In the genomic region with DNA sequence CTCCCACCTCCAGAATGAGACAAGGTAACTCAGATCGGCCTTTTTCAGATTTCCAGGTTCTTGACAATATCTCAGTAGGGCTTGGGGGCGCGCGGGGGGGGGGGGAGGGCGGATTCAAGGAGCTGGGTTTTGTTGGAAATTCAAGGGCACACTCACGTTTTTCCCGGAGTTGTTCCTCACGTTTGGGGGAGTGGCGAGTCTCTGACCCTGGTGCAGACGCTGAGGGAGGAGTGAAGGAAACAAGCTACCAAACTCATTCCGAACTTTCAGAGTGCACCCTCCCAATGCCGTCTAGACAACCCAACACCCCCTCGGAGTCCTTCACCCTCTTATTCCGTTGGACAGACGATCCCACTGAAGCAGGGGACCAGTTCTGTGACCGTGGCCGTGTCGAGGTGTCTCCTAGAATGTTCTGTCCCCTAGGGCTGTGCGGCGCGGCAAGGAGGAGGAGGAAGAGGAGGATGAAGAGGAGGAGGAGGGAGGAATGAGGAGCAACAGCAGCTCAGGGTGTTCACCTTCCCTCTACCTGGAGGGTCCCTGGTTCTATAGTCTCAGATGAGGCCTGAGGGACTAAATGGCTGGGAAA, we compare ENCODE assay signal across 10 mouse cellular contexts. TPM values are rescaled to one million over a fixed set of nuclear protein-coding genes. Genes with fewer than 3 reads are reported as not detected.
DNase-seq lines count a peak whose midpoint lies in the region; ATAC-seq and TF ChIP-seq lines count a peak whose summit lies in the region.
"Had no signal": no experiment of that assay in that cellular context is flagged by ENCODE, and none has a peak within 500 bp of the region (broad histone marks: within the 10 kb centered on the region; RNA-seq: fewer than 3 reads in every experiment).

No protein-coding gene starts in this region.

- no peak overlapping the region for H3K27ac ChIP-seq in heart, embryonic 15.5 days
- H3K27ac ChIP-seq in embryonic facial prominence, embryonic 13.5 days, result no peak overlapping the region
- H3K27ac ChIP-seq in intestine, embryonic 15.5 days, result peak overlapping the region; percentile 40; the same call in 1 of the 2 replicates
- no peak overlapping the region for H3K27ac ChIP-seq in midbrain, postnatal 0 days (ENCODE audit: low read depth, low read length)

- WGBS in heart, embryonic 15.5 days, result 4% methylated on average over 21 of the region's 21 CpGs
- WGBS in embryonic facial prominence, embryonic 13.5 days, result 3% methylated on average over 19 of the region's 21 CpGs
- 7% methylated on average over 21 of the region's 21 CpGs for WGBS in intestine, embryonic 15.5 days
- 4% methylated on average over 18 of the region's 21 CpGs for WGBS in midbrain, postnatal 0 days

- ATAC-seq in heart, embryonic 15.5 days (replicated peaks; ENCODE audit: insufficient number of reproducible peaks, insufficient read depth, low FRiP score, low read depth), result no peak
- no peak for ATAC-seq in embryonic facial prominence, embryonic 13.5 days (ENCODE audit: insufficient number of reproducible peaks, insufficient read depth, low FRiP score, low TSS enrichment, low read depth)
- ATAC-seq in intestine, embryonic 15.5 days, result no peak
- no peak for ATAC-seq in midbrain, postnatal 0 days (ENCODE audit: low FRiP score)

- TF ChIP-seq CTCF in midbrain, postnatal 0 days (IDR thresholded peaks at IDR 0.05), result no peak

- H3K27me3 ChIP-seq in heart, embryonic 15.5 days, result peaks cover 93% of the 10 kb centered on the region
- H3K27me3 ChIP-seq in embryonic facial prominence, embryonic 13.5 days, result peaks cover 100% of the 10 kb centered on the region
- peaks cover 42% of the 10 kb centered on the region for H3K27me3 ChIP-seq in intestine, embryonic 15.5 days (replicated peaks)
- H3K27me3 ChIP-seq in midbrain, postnatal 0 days (ENCODE audit: insufficient read depth, low read length), result peaks cover 75% of the 10 kb centered on the region

- intact Hi-C loops in gastrocnemius, postnatal 14 days (cut with DNase I; ENCODE audit: low total_unique reads), result no loop called here

- no peaks in the 10 kb centered on the region for H3K9me3 ChIP-seq in heart, embryonic 15.5 days (replicated peaks)
- no peaks in the 10 kb centered on the region for H3K9me3 ChIP-seq in embryonic facial prominence, embryonic 13.5 days
- no peaks in the 10 kb centered on the region for H3K9me3 ChIP-seq in intestine, embryonic 15.5 days
- 0 out of 2 replicates have a peak, but pooled peaks cover 3% of the 10 kb centered on the region for H3K9me3 ChIP-seq in midbrain, postnatal 0 days (ENCODE audit: low read length)

- no peak overlapping the region for H3K9ac ChIP-seq in heart, embryonic 15.5 days
- no peak overlapping the region for H3K9ac ChIP-seq in embryonic facial prominence, embryonic 13.5 days
- peak overlapping the region; percentile 49 for H3K9ac ChIP-seq in intestine, embryonic 15.5 days
- no peak overlapping the region for H3K9ac ChIP-seq in midbrain, postnatal 0 days (replicated peaks; ENCODE audit: low read length, poor library complexity, severe bottlenecking)

- no peak for DNase-seq in heart, adult 8-10 months (ENCODE audit: low spot score)
- no peak for DNase-seq in midbrain, postnatal 0 days (ENCODE audit: low spot score)
- DNase-seq in spleen, postnatal 4 days (ENCODE audit: low spot score in 2 of 2), result no peak
- DNase-seq in cerebellum, postnatal 10 days, result no peak
- DNase-seq in gastrocnemius, postnatal 14 days, result no peak

- H3K36me3 ChIP-seq in heart, embryonic 15.5 days, result no peaks in the 10 kb centered on the region
- H3K36me3 ChIP-seq in embryonic facial prominence, embryonic 13.5 days, result no peaks in the 10 kb centered on the region
- no peaks in the 10 kb centered on the region for H3K36me3 ChIP-seq in intestine, embryonic 15.5 days
- no peaks in the 10 kb centered on the region for H3K36me3 ChIP-seq in midbrain, postnatal 0 days (ENCODE audit: insufficient read depth, low read length)

- H3K4me1 ChIP-seq in heart, embryonic 15.5 days (replicated peaks), result peaks cover 40% of the 10 kb centered on the region
- peaks cover 34% of the 10 kb centered on the region for H3K4me1 ChIP-seq in embryonic facial prominence, embryonic 13.5 days
- H3K4me1 ChIP-seq in intestine, embryonic 15.5 days (replicated peaks), result peaks cover 17% of the 10 kb centered on the region
- peaks cover 9% of the 10 kb centered on the region; the same call in 1 of the 2 replicates for H3K4me1 ChIP-seq in midbrain, postnatal 0 days (ENCODE audit: insufficient read depth, low read length)

- H3K4me2 ChIP-seq in heart, embryonic 15.5 days, result peak overlapping the region; percentile 80
- H3K4me2 ChIP-seq in embryonic facial prominence, embryonic 13.5 days, result peak overlapping the region; percentile 69
- H3K4me2 ChIP-seq in intestine, embryonic 15.5 days (replicated peaks), result peak overlapping the region; percentile 85
- H3K4me2 ChIP-seq in midbrain, postnatal 0 days (ENCODE audit: low read depth, low read length, poor library complexity, severe bottlenecking), result peak overlapping the region; percentile 41; the same call in 1 of the 2 replicates

- H3K4me3 ChIP-seq in heart, embryonic 15.5 days, result peak overlapping the region; percentile 48
- peak overlapping the region; percentile 41 for H3K4me3 ChIP-seq in embryonic facial prominence, embryonic 13.5 days
- peak overlapping the region; percentile 40 for H3K4me3 ChIP-seq in intestine, embryonic 15.5 days (replicated peaks)
- H3K4me3 ChIP-seq in midbrain, postnatal 0 days (ENCODE audit: low read depth, low read length), result no peak overlapping the region
- H3K4me3 ChIP-seq: myocyte had no signal

RNA-seq across cellular contexts. Expression of a gene that starts 8.2 kb away (rescaled TPM):
- 0.30 and 0.39 TPM in 2 replicates for polyA plus RNA-seq in heart, embryonic 15.5 days (2015; fragmentation: Nextera tagmentation; extraction: Ambion mirVana)
- total RNA-seq in heart, adult 8-10 months (2022), result 1 to 10 TPM in 1 of 4 experiments, under 1 TPM in 3; 0.41 to 1.1 (median 0.43) TPM
- 1.3 and 1.6 TPM in 2 replicates for polyA plus RNA-seq in embryonic facial prominence, embryonic 13.5 days (2015; fragmentation: Nextera tagmentation; extraction: Ambion mirVana)
- polyA plus RNA-seq in intestine, embryonic 15.5 days (2015; fragmentation: Nextera tagmentation; extraction: Ambion mirVana), result 10.4 and 10.5 TPM in 2 replicates
- 2.1 and 2.6 TPM in 2 replicates for total RNA-seq in midbrain, postnatal 0 days (2014; rRNA removed)
- 0.43 and 0.90 TPM in 2 replicates for polyA plus RNA-seq in midbrain, postnatal 0 days (2015; fragmentation: Nextera tagmentation; extraction: Ambion mirVana)
- total RNA-seq in gastrocnemius, postnatal 14 days (2021), result 1 to 10 TPM; 1.6 to 2.6 TPM
- total RNA-seq: hematopoietic stem cell, adult 5-6 weeks had no signal
- polyA plus RNA-seq: myocyte had no signal
